ENCODE assay signal across 8 mouse cellular contexts in genomic region chr4:117120445-117121414, GRCm38 (mm10). TPM values are rescaled to one million over a fixed set of nuclear protein-coding genes. Genes with fewer than 3 reads are reported as not detected.
DNase-seq lines count a peak whose midpoint lies in the region; ATAC-seq and TF ChIP-seq lines count a peak whose summit lies in the region.

No protein-coding gene starts in this region.

- peak overlapping the region; percentile 94 for H3K4me2 ChIP-seq in embryonic facial prominence, embryonic 14.5 days (ENCODE audit: low read depth, low read length)
- peak overlapping the region; percentile 100 for H3K4me2 ChIP-seq in limb, embryonic 14.5 days (replicated peaks; ENCODE audit: low read depth, low read length, severe bottlenecking)
- peak overlapping the region; percentile 86 for H3K4me2 ChIP-seq in midbrain, postnatal 0 days (ENCODE audit: low read depth, low read length, poor library complexity, severe bottlenecking)

- peak overlapping the region; percentile 74 for H3K9ac ChIP-seq in embryonic facial prominence, embryonic 14.5 days (ENCODE audit: low read depth, low read length)
- peak overlapping the region; percentile 69 for H3K9ac ChIP-seq in limb, embryonic 14.5 days (ENCODE audit: low read depth, low read length, severe bottlenecking)
- H3K9ac ChIP-seq in midbrain, postnatal 0 days (replicated peaks; ENCODE audit: low read length, poor library complexity, severe bottlenecking): peak overlapping the region; percentile 74

- peak; percentile 100 for DNase-seq in 3T3-L1 (ENCODE audit: low read depth, low spot score)
- DNase-seq in adrenal gland, postnatal 4 days (ENCODE audit: low spot score in 2 of 2): peak; percentile 72 to 86
- peak; percentile 99 for DNase-seq in embryonic facial prominence, embryonic 14.5 days (ENCODE audit: low spot score)
- peak; percentile 97 for DNase-seq in heart, adult 8-10 months (ENCODE audit: low spot score)
- peak; percentile 98 for DNase-seq in kidney, adult 9 months
- DNase-seq in limb, embryonic 14.5 days (ENCODE audit: low spot score): peak; percentile 96
- DNase-seq in midbrain, postnatal 0 days (ENCODE audit: low spot score): peak; percentile 97
- peak; percentile 76 to 83 for DNase-seq in spleen, postnatal 14 days (ENCODE audit: low spot score in 2 of 2)

- peak; percentile 82 for TF ChIP-seq CTCF in midbrain, postnatal 0 days (IDR thresholded peaks at IDR 0.05)

- under 1% methylated on average over 60 of the region's 69 CpGs for WGBS in embryonic facial prominence, embryonic 14.5 days
- under 1% methylated on average over 66 of the region's 69 CpGs for WGBS in limb, embryonic 14.5 days
- WGBS in midbrain, postnatal 0 days: under 1% methylated on average over 69 of the region's 69 CpGs

- peaks cover 18% of the 10 kb centered on the region for H3K4me1 ChIP-seq in embryonic facial prominence, embryonic 14.5 days (ENCODE audit: control insufficient read depth, insufficient read depth, low read length)
- peaks cover 18% of the 10 kb centered on the region for H3K4me1 ChIP-seq in limb, embryonic 14.5 days (ENCODE audit: control insufficient read depth, insufficient read depth, low read length)
- H3K4me1 ChIP-seq in midbrain, postnatal 0 days (ENCODE audit: insufficient read depth, low read length): peaks cover 7% of the 10 kb centered on the region; the same call in 1 of the 2 replicates

- H3K36me3 ChIP-seq in embryonic facial prominence, embryonic 14.5 days (ENCODE audit: control insufficient read depth, insufficient read depth, low read length): no peaks in the 10 kb centered on the region
- peaks cover 2% of the 10 kb centered on the region; the same call in 1 of the 2 replicates for H3K36me3 ChIP-seq in limb, embryonic 14.5 days (ENCODE audit: control insufficient read depth, insufficient read depth, low read length)
- H3K36me3 ChIP-seq in midbrain, postnatal 0 days (ENCODE audit: insufficient read depth, low read length): no peaks in the 10 kb centered on the region

- H3K27ac ChIP-seq in embryonic facial prominence, embryonic 14.5 days (replicated peaks; ENCODE audit: low read depth, low read length): peak overlapping the region; percentile 90
- H3K27ac ChIP-seq in limb, embryonic 14.5 days (replicated peaks; ENCODE audit: low read depth, low read length): peak overlapping the region; percentile 86
- H3K27ac ChIP-seq in midbrain, postnatal 0 days (ENCODE audit: low read depth, low read length): peak overlapping the region; percentile 94

- no peaks in the 10 kb centered on the region for H3K9me3 ChIP-seq in embryonic facial prominence, embryonic 14.5 days (ENCODE audit: control insufficient read depth, low read length)
- H3K9me3 ChIP-seq in limb, embryonic 14.5 days (ENCODE audit: control insufficient read depth, low read length): no peaks in the 10 kb centered on the region
- H3K9me3 ChIP-seq in midbrain, postnatal 0 days (ENCODE audit: low read length): no peaks in the 10 kb centered on the region

- ATAC-seq in embryonic facial prominence, embryonic 14.5 days (ENCODE audit: low read depth): peak; percentile 96
- ATAC-seq in limb, embryonic 14.5 days (ENCODE audit: low FRiP score, low read depth): peak; percentile 92
- peak; percentile 93 for ATAC-seq in midbrain, postnatal 0 days (ENCODE audit: low FRiP score)

- TF ChIP-seq POLR2A in limb, embryonic 14.5 days (IDR thresholded peaks at IDR 0.05; ENCODE audit: borderline replicate concordance, extremely low read depth, insufficient read depth, insufficient read length): peak; percentile 59; the same call in 1 of the 2 replicates

- no peaks in the 10 kb centered on the region for H3K27me3 ChIP-seq in embryonic facial prominence, embryonic 14.5 days (replicated peaks; ENCODE audit: control insufficient read depth, insufficient read depth, low read length)
- H3K27me3 ChIP-seq in limb, embryonic 14.5 days (ENCODE audit: control insufficient read depth, insufficient read depth, low read length): no peaks in the 10 kb centered on the region
- no peaks in the 10 kb centered on the region for H3K27me3 ChIP-seq in midbrain, postnatal 0 days (ENCODE audit: insufficient read depth, low read length)

- H3K4me3 ChIP-seq in embryonic facial prominence, embryonic 14.5 days (ENCODE audit: low read depth, low read length): peak overlapping the region; percentile 66
- peak overlapping the region; percentile 68 for H3K4me3 ChIP-seq in limb, embryonic 14.5 days (replicated peaks; ENCODE audit: low read length)
- peak overlapping the region; percentile 57 for H3K4me3 ChIP-seq in midbrain, postnatal 0 days (ENCODE audit: low read depth, low read length)

RNA-seq across cellular contexts. Expression of gene Btbd19, which starts 4.8 kb away (rescaled TPM):
- total RNA-seq in adrenal gland, postnatal 4 days (2021): 10 to 100 TPM in 1 of 2 experiments, 1 to 10 TPM in 1; 9.1 to 10.8 TPM
- 6.6 and 7.0 TPM in 2 replicates for polyA plus RNA-seq in embryonic facial prominence, embryonic 14.5 days (2014; fragmentation: Nextera tagmentation; extraction: Ambion mirVana)
- total RNA-seq in heart, adult 8-10 months (2022): 1 to 10 TPM; 1.8 to 3.5 (median 2.4) TPM
- 16.0 and 23.0 TPM in 2 replicates for polyA plus RNA-seq in limb, embryonic 14.5 days (2012; rRNA removed)
- 5.0 and 6.2 TPM in 2 replicates for polyA plus RNA-seq in limb, embryonic 14.5 days (2014; fragmentation: Nextera tagmentation; extraction: Ambion mirVana)
- total RNA-seq in midbrain, postnatal 0 days (2014; rRNA removed): 7.3 and 8.2 TPM in 2 replicates
- polyA plus RNA-seq in midbrain, postnatal 0 days (2015; fragmentation: Nextera tagmentation; extraction: Ambion mirVana): 3.8 and 4.2 TPM in 2 replicates

RNA-seq across cellular contexts. Expression of gene Tctex1d4, which starts 5.9 kb away (rescaled TPM):
- not detected for total RNA-seq in adrenal gland, postnatal 4 days (2021)
- 0.30 and 0.84 TPM in 2 replicates for polyA plus RNA-seq in embryonic facial prominence, embryonic 14.5 days (2014; fragmentation: Nextera tagmentation; extraction: Ambion mirVana)
- total RNA-seq in heart, adult 8-10 months (2022): under 1 TPM in 1 of 4 experiments, not detected in 3; 0.40 TPM
- polyA plus RNA-seq in limb, embryonic 14.5 days (2012; rRNA removed): 0.10 and 0.14 TPM in 2 replicates
- polyA plus RNA-seq in limb, embryonic 14.5 days (2014; fragmentation: Nextera tagmentation; extraction: Ambion mirVana): not detected in 2 replicates
- 1.3 and 5.8 TPM in 2 replicates for total RNA-seq in midbrain, postnatal 0 days (2014; rRNA removed)
- polyA plus RNA-seq in midbrain, postnatal 0 days (2015; fragmentation: Nextera tagmentation; extraction: Ambion mirVana): 1.2 TPM in 2 replicates

RNA-seq across cellular contexts. Expression of gene Plk3, which starts 13.0 kb away (rescaled TPM):
- total RNA-seq in adrenal gland, postnatal 4 days (2021): 1 to 10 TPM; 4.8 to 5.7 TPM
- polyA plus RNA-seq in embryonic facial prominence, embryonic 14.5 days (2014; fragmentation: Nextera tagmentation; extraction: Ambion mirVana): 5.1 and 5.6 TPM in 2 replicates
- total RNA-seq in heart, adult 8-10 months (2022): 1 to 10 TPM; 1.2 to 1.8 (median 1.6) TPM
- polyA plus RNA-seq in limb, embryonic 14.5 days (2012; rRNA removed): 7.3 and 8.9 TPM in 2 replicates
- polyA plus RNA-seq in limb, embryonic 14.5 days (2014; fragmentation: Nextera tagmentation; extraction: Ambion mirVana): 4.7 and 5.8 TPM in 2 replicates
- 20.8 and 28.2 TPM in 2 replicates for total RNA-seq in midbrain, postnatal 0 days (2014; rRNA removed)
- 26.6 and 26.8 TPM in 2 replicates for polyA plus RNA-seq in midbrain, postnatal 0 days (2015; fragmentation: Nextera tagmentation; extraction: Ambion mirVana)

RNA-seq across cellular contexts. Expression of gene Ptch2, which starts 24.9 kb away (rescaled TPM):
- total RNA-seq in adrenal gland, postnatal 4 days (2021): 10 to 100 TPM; 13.3 to 14.2 TPM
- 9.0 and 11.0 TPM in 2 replicates for polyA plus RNA-seq in embryonic facial prominence, embryonic 14.5 days (2014; fragmentation: Nextera tagmentation; extraction: Ambion mirVana)
- 1 to 10 TPM in 1 of 4 experiments, under 1 TPM in 3; 0.44 to 1.0 (median 0.58) TPM for total RNA-seq in heart, adult 8-10 months (2022)
- 24.0 and 37.5 TPM in 2 replicates for polyA plus RNA-seq in limb, embryonic 14.5 days (2012; rRNA removed)
- 11.2 and 11.4 TPM in 2 replicates for polyA plus RNA-seq in limb, embryonic 14.5 days (2014; fragmentation: Nextera tagmentation; extraction: Ambion mirVana)
- total RNA-seq in midbrain, postnatal 0 days (2014; rRNA removed): 6.8 and 12.2 TPM in 2 replicates
- 3.5 and 3.7 TPM in 2 replicates for polyA plus RNA-seq in midbrain, postnatal 0 days (2015; fragmentation: Nextera tagmentation; extraction: Ambion mirVana)

RNA-seq across cellular contexts. Expression of gene Rps8, which starts 35.3 kb away (rescaled TPM):
- 1,000 to 10,000 TPM; 1,506 to 1,548 TPM for total RNA-seq in adrenal gland, postnatal 4 days (2021)
- 1,243 and 1,364 TPM in 2 replicates for polyA plus RNA-seq in embryonic facial prominence, embryonic 14.5 days (2014; fragmentation: Nextera tagmentation; extraction: Ambion mirVana)
- total RNA-seq in heart, adult 8-10 months (2022): 100 to 1,000 TPM; 504 to 617 (median 566) TPM
- 1,144 and 1,706 TPM in 2 replicates for polyA plus RNA-seq in limb, embryonic 14.5 days (2012; rRNA removed)
- 1,276 and 1,329 TPM in 2 replicates for polyA plus RNA-seq in limb, embryonic 14.5 days (2014; fragmentation: Nextera tagmentation; extraction: Ambion mirVana)
- 439 and 604 TPM in 2 replicates for total RNA-seq in midbrain, postnatal 0 days (2014; rRNA removed)
- polyA plus RNA-seq in midbrain, postnatal 0 days (2015; fragmentation: Nextera tagmentation; extraction: Ambion mirVana): 475 and 493 TPM in 2 replicates

Comparison
In these comparisons a context has a peak if more than half of its experiments do, and no peak if none do; other contexts are left out.
1. Peak in every context shown above with its lines: DNase-seq, ATAC-seq, H3K4me3 ChIP-seq and H3K27ac ChIP-seq.